Mouse (Mus musculus): Measurements from ENCODE around the gene Lrrc59. TPM values are rescaled to one million over a fixed set of nuclear protein-coding genes. Genes with fewer than 3 reads are reported as not detected.

Lrrc59 gene
- total and polyA plus RNA-seq, 3 experiments, result 324 to 493 (median 325) TPM

DNA sequence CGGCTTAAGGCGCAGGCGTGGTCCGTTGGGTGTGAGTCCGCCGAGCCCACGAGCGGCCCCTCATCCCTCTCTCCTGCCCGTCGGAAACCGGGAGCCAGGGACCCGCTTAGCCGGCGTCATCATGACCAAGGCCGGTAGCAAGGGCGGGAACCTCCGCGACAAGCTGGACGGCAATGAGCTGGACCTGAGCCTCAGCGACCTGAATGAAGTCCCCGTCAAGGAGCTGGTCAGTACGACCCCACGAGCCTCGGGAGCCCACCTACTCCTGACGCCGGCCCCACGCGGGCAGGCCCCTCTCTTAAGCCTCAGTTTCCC lies 274 bp downstream of the Lrrc59 start:
- dilution Hi-C loops (cut with MboI; ENCODE audit: extremely low pct_ligation_motif_present, extremely low pct_unique_long_range_greater_than_20kb, low sequenced_read_pairs) (no loop called here), in situ Hi-C loops (cut with MboI; ENCODE audit: low pct_ligation_motif_present, low pct_unique_long_range_greater_than_20kb, low sequenced_read_pairs) (no loop called here)
- peaks cover 47% of the 10 kb centered on the region for H3K79me2 ChIP-seq (replicated peaks; ENCODE audit: control insufficient read depth, extremely low read depth, insufficient read depth, poor library complexity, severe bottlenecking)
- H3K36me3 ChIP-seq (replicated peaks in 1 of 2; ENCODE audit: control insufficient read depth in 1 of 2, insufficient read depth in 1 of 2, low read length in 1 of 2), result peaks cover 27 to 39% of the 10 kb centered on the region in 2 experiments
- H3K4me1 ChIP-seq (ENCODE audit: control insufficient read depth in 1 of 2, insufficient read depth in 2 of 2), result peaks cover 2 to 29% of the 10 kb centered on the region in 2 experiments; a peak in 2 of 4 replicates
- peak overlapping the region; percentile 89 for H3K4me2 ChIP-seq (ENCODE audit: insufficient read depth, low read depth, poor library complexity, severe bottlenecking)
- no peaks in the 10 kb centered on the region for H3K27me3 ChIP-seq (replicated peaks)
- DNase-seq (ENCODE audit: extremely low read depth), result no peak
- H3K9me3 ChIP-seq (replicated peaks; ENCODE audit: low read length), result no peaks in the 10 kb centered on the region
- TF ChIP-seq SIN3A (IDR thresholded peaks at IDR 0.05; ENCODE audit: low read length), result peak; percentile 28
- no peak for TF ChIP-seq HCFC1 (IDR thresholded peaks at IDR 0.05; ENCODE audit: low read depth, low read length)
- no peak for TF ChIP-seq TCF12 (IDR thresholded peaks at IDR 0.05; ENCODE audit: low read depth, low read length)
- H3K4me3 ChIP-seq (replicated peaks in 1 of 3; ENCODE audit: low read depth in 2 of 3, low read length in 2 of 3, poor library complexity in 1 of 3), result peak overlapping the region; percentile 65 to 93 (median 89)
- H3K27ac ChIP-seq (ENCODE audit: insufficient read depth, low read depth), result peak overlapping the region; percentile 53
- H3K9ac ChIP-seq (ENCODE audit: insufficient read depth, low read depth), result peak overlapping the region; percentile 92

DNA sequence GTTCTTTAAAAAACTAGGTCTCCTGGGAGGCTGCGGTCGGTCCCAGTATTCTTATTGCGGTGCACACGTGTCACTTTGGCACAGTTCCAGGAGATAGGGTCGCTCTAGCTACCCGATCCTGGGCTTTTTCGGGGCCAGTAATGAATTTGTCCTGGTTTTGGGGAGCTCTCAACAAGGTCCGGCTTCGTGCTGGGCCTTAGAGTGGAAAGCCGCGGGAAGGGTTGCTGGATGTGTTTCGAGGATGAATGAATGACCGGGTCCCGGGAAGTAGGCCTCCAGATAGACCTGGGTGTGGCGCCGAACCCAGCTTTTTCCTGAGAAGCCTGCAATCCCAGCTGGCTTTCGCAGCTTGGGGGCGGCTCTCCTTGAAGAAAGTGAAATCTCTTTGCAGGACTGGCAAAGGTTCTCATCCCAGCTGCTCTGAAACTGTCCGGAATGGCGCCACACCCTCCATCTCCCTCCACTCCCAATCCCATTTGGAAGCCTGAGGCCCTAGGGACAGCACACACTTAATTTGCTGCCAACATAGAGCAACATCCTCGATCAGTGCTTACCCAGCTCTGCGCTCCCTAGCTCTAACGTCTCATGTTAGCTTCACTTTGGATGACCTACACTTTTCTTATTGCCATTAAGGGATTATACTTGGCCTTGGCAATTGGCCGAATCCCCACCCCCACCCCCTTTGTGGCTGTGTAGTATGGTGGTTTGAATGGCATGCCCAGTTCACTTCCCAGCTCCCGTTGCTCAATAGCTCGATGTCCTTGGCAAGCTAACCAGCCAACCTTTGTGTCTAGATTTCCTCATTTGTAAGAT lies 838 bp downstream of the Lrrc59 start:
- H3K27ac ChIP-seq (ENCODE audit: insufficient read depth, low read depth), result peak overlapping the region; percentile 22; the same call in 1 of the 2 replicates
- H3K4me1 ChIP-seq (ENCODE audit: control insufficient read depth in 1 of 2, insufficient read depth in 2 of 2), result peaks cover 2 to 29% of the 10 kb centered on the region in 2 experiments; a peak in 2 of 4 replicates
- no peaks in the 10 kb centered on the region for H3K9me3 ChIP-seq (replicated peaks; ENCODE audit: low read length)
- peak overlapping the region; percentile 89 for H3K4me2 ChIP-seq (ENCODE audit: insufficient read depth, low read depth, poor library complexity, severe bottlenecking)
- peak overlapping the region; percentile 65 to 93 (median 89) for H3K4me3 ChIP-seq (replicated peaks in 1 of 3; ENCODE audit: low read depth in 2 of 3, low read length in 2 of 3, poor library complexity in 1 of 3)
- H3K79me2 ChIP-seq (replicated peaks; ENCODE audit: control insufficient read depth, extremely low read depth, insufficient read depth, poor library complexity, severe bottlenecking), result peaks cover 52% of the 10 kb centered on the region
- dilution Hi-C loops (cut with MboI; ENCODE audit: extremely low pct_ligation_motif_present, extremely low pct_unique_long_range_greater_than_20kb, low sequenced_read_pairs), result no loop called here
- in situ Hi-C loops (cut with MboI; ENCODE audit: low pct_ligation_motif_present, low pct_unique_long_range_greater_than_20kb, low sequenced_read_pairs), result no loop called here
- TF ChIP-seq ZNF384 (IDR thresholded peaks at IDR 0.05; ENCODE audit: low read depth, low read length) (0 out of 2 replicates have a peak, but pooled peaks have one; percentile 9), IRF4 (IDR thresholded peaks at IDR 0.05; ENCODE audit: low read depth, low read length) (0 out of 2 replicates have a peak, but pooled peaks have one; percentile 19), MEF2A (IDR thresholded peaks at IDR 0.05; ENCODE audit: borderline replicate concordance, low read depth, low read length) (0 out of 2 replicates have a peak, but pooled peaks have one; percentile 39), ETS1 (conservative IDR thresholded peaks at IDR 0.05; ENCODE audit: low read depth, low read length) (no peak), MAX (IDR thresholded peaks at IDR 0.05; ENCODE audit: low read length) (peak; percentile 73), MAZ (IDR thresholded peaks at IDR 0.05; ENCODE audit: low read depth, low read length) (peak; percentile 51; the same call in 1 of the 2 replicates), MYC (IDR thresholded peaks at IDR 0.05; ENCODE audit: low read depth, low read length) (peak; percentile 77), KAT2A (IDR thresholded peaks at IDR 0.05; ENCODE audit: insufficient replicate concordance, low read length) (no peak), UBTF (IDR thresholded peaks at IDR 0.05; ENCODE audit: low read depth, low read length) (no peak), BHLHE40 (IDR thresholded peaks at IDR 0.05; ENCODE audit: low read depth, low read length) (peak; percentile 82), USF2 (conservative IDR thresholded peaks at IDR 0.05; ENCODE audit: low read depth, low read length) (no peak), TCF12 (IDR thresholded peaks at IDR 0.05; ENCODE audit: low read depth, low read length) (no peak), HCFC1 (IDR thresholded peaks at IDR 0.05; ENCODE audit: low read depth, low read length) (no peak), ZMIZ1 (IDR thresholded peaks at IDR 0.05; ENCODE audit: low read depth, low read length) (no peak), SIN3A (IDR thresholded peaks at IDR 0.05; ENCODE audit: low read length) (peak; percentile 69), CHD1 (IDR thresholded peaks at IDR 0.05; ENCODE audit: low read depth, low read length) (peak; percentile 48; the same call in 1 of the 2 replicates), CTCF (conservative IDR thresholded peaks at IDR 0.05 in 1 of 2, IDR thresholded peaks at IDR 0.05 in 1 of 2; ENCODE audit: low read depth in 2 of 2, low read length in 2 of 2) (no peak)
- H3K9ac ChIP-seq (ENCODE audit: insufficient read depth, low read depth), result peak overlapping the region; percentile 92
- no peak for DNase-seq (ENCODE audit: extremely low read depth)
- H3K36me3 ChIP-seq (replicated peaks in 1 of 2; ENCODE audit: control insufficient read depth in 1 of 2, insufficient read depth in 1 of 2, low read length in 1 of 2), result peaks cover 33 to 44% of the 10 kb centered on the region in 2 experiments
- no peaks in the 10 kb centered on the region for H3K27me3 ChIP-seq (replicated peaks)
